Mouse (Mus musculus) kidney, adult 2 months (tissue): ENCODE results near the gene Armc9. TPM values are rescaled to one million over a fixed set of nuclear protein-coding genes. Genes with fewer than 3 reads are reported as not detected.
A peak's percentile ranks its signal among the peaks of the same experiment; 100 is the strongest.

Source experiments
- DNase-seq: peaks from one replicate; pipeline ENCODE4 v3.0.0; 2021
- H3K27ac ChIP-seq: fragments of 200-500 bp; 2 replicates; pipeline ENCODE4 v1.5.1; 2012; ENCODE audit warnings: low read depth, low read length, control low read depth, inconsistent platforms; ENCODE audit not compliant: insufficient read depth
- H3K27me3 ChIP-seq: fragments of 200-500 bp; replicated peaks from 2 replicates; pipeline ENCODE4 v1.6.1; 2012; ENCODE audit warnings: mild to moderate bottlenecking, moderate library complexity, low read length, inconsistent platforms; ENCODE audit not compliant: control insufficient read depth, insufficient read depth
- H3K36me3 ChIP-seq: fragments of 200-500 bp; 2 replicates; pipeline ENCODE4 v1.6.1; 2012; ENCODE audit warnings: mild to moderate bottlenecking, moderate library complexity, low read length, inconsistent platforms; ENCODE audit not compliant: control insufficient read depth, insufficient read depth
- H3K4me1 ChIP-seq: fragments of 200-500 bp; 2 replicates; pipeline ENCODE4 v1.6.1; 2011; ENCODE audit warnings: low read length; ENCODE audit not compliant: control insufficient read depth, insufficient read depth
- H3K4me3 ChIP-seq: fragments of 200-500 bp; 2 replicates; pipeline ENCODE4 v1.5.1; 2011; ENCODE audit warnings: mild to moderate bottlenecking, low read depth, low read length, control low read depth; ENCODE audit not compliant: insufficient read depth
- CTCF ChIP-seq: fragments of 200-500 bp; conservative IDR thresholded peaks from 2 replicates; pipeline ENCODE4 v1.5.1; 2011; ENCODE audit warnings: low read depth, mild to moderate bottlenecking, control low read depth, low read length, moderate library complexity, mixed read lengths; ENCODE audit not compliant: insufficient read depth, insufficient read length
- POLR2A ChIP-seq: fragments of 200-500 bp; IDR thresholded peaks from one replicate; pipeline ENCODE4 v1.6.1; 2011; ENCODE audit warnings: low read depth, low read length, control low read depth
- WGBS: fragments of 180-500 bp; shearing (Covaris S2); methylation state at CpG from one replicate; pipeline ENCODE4 v1.1.7; 2018; 5-methylcytosine and 5-hydroxymethylcytosine counted together
- polyA plus RNA-seq: library from polyadenylated mRNA; depleted of rRNA; stranded (reverse); fragments of >200 nt; gene quantifications from 2 replicates; pipeline ENCODE4 v1.2.3, GENCODE M21; 2012

Armc9 gene
- polyA plus RNA-seq, 1 experiment: 7.4 TPM

DNA sequence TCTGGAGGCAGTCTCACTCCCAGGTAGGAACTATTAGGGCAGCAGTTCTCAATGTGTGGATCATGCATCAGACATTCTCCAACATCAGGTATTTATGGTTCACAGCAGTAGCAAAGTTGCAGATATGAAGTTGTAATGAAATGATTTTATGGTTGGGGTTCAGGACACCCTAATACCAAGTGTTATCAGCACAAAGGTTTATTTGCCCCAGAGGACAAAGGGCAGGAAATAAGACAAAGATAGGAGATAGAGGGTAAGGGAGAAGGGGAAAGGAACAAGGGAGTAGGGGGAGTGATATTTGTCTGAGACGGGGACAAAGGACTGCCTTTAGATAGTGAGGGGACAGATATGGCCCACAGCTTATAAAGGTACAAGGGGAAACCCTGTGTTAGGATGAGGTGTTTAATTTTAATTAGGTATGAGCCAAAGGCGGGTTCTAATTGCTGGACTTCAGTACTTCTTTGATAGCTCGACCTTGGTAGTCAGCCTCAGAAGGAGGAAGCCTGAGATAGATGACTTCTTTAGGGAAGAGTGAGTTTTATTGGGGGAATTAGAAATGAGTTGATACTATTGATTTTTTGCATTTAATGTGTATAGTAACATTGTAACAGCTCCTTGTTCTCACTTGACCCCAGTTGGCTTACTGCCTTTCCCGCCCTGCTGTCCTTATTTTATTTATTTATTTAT lies 29.1 kb downstream of the Armc9 start:
- 80% methylated on average over 4 of the region's 4 CpGs for WGBS
- Histone ChIP-seq H3K4me3 (no peak overlapping the region), H3K27ac (no peak overlapping the region), H3K27me3 (no peaks in the 10 kb centered on the region), H3K4me1 (0 out of 2 replicates have a peak, but pooled peaks cover 3% of the 10 kb centered on the region), H3K36me3 (no peaks in the 10 kb centered on the region)
- no peak for DNase-seq
- TF ChIP-seq POLR2A (no peak), CTCF (no peak)

DNA sequence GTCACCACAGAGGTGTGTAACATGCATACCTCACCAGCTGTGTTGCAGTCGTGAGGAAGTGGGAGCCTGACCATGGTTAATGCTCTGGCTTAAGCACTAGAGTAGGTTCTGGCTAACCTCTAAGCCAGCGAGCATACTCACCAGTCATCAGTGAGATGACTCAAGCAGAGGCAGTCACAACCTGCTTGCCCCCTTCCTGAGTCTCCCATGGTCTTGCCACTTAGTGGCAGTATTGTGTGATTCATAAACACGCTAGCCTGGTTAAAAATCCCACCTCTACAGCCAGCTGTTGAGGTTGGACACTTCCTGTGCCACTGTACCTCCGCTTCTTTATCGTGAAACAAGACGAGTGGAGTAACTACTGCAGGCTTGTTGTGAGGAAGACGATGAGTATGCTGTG lies 32.2 kb downstream of the Armc9 start:
- no peak for TF ChIP-seq CTCF
- TF ChIP-seq POLR2A: no peak
- H3K4me3 ChIP-seq: no peak overlapping the region
- no peak for DNase-seq
- H3K27me3 ChIP-seq: no peaks in the 10 kb centered on the region
- 0 out of 2 replicates have a peak, but pooled peaks cover 3% of the 10 kb centered on the region for H3K4me1 ChIP-seq
- no peaks in the 10 kb centered on the region for H3K36me3 ChIP-seq
- no peak overlapping the region for H3K27ac ChIP-seq
- WGBS: 88% methylated on average over 7 of the region's 7 CpGs

DNA sequence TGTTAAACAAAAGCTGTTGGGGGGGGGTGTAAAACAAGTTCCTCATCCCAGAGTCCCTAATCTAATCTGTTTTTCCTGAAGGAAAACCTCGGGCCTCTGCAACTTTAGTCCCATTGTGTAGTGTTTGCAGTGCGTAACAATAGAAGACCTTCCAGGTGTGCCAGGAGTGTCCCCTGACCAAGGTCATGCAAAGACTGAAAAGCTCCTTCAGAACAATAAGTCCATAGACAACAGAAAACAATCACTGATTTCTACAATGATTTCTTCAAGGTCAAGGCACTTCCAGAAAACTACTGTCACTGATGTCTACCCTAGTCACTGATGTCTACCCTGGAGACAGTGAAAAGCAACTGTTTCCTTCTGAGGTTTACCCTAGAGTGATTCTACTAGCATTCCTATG lies 33.3 kb downstream of the Armc9 start:
- 55% methylated on average over 2 of the region's 2 CpGs for WGBS
- no peaks in the 10 kb centered on the region for H3K36me3 ChIP-seq
- 0 out of 2 replicates have a peak, but pooled peaks cover 3% of the 10 kb centered on the region for H3K4me1 ChIP-seq
- H3K27me3 ChIP-seq: no peaks in the 10 kb centered on the region
- no peak for DNase-seq
- no peak overlapping the region for H3K27ac ChIP-seq
- TF ChIP-seq CTCF (no peak), POLR2A (no peak)
- H3K4me3 ChIP-seq: no peak overlapping the region

DNA sequence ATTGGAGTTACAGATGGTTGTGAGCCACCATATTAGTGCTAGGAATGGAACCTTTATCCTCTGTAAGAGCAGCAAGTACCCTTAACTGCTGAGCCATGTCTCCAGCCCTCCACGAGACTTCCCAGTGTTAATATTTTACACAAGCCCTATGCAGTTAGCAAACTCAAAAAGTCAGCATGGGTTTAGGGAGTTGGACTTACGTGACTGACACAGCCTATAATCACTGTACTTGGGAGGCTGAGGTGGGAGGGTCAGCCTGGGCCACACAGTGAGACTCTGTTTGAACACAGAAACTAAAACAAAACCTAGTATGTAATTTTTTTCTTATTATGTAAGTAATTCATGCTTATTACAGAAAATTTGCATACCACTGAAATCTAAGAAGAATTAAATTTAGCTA lies 33.7 kb downstream of the Armc9 start:
- Histone ChIP-seq H3K27ac (no peak overlapping the region), H3K36me3 (no peaks in the 10 kb centered on the region), H3K27me3 (no peaks in the 10 kb centered on the region), H3K4me3 (no peak overlapping the region), H3K4me1 (0 out of 2 replicates have a peak, but pooled peaks cover 3% of the 10 kb centered on the region)
- TF ChIP-seq POLR2A: no peak
- TF ChIP-seq CTCF: no peak
- WGBS: 43% methylated on average over 2 of the region's 2 CpGs
- peak; percentile 48 for DNase-seq

DNA sequence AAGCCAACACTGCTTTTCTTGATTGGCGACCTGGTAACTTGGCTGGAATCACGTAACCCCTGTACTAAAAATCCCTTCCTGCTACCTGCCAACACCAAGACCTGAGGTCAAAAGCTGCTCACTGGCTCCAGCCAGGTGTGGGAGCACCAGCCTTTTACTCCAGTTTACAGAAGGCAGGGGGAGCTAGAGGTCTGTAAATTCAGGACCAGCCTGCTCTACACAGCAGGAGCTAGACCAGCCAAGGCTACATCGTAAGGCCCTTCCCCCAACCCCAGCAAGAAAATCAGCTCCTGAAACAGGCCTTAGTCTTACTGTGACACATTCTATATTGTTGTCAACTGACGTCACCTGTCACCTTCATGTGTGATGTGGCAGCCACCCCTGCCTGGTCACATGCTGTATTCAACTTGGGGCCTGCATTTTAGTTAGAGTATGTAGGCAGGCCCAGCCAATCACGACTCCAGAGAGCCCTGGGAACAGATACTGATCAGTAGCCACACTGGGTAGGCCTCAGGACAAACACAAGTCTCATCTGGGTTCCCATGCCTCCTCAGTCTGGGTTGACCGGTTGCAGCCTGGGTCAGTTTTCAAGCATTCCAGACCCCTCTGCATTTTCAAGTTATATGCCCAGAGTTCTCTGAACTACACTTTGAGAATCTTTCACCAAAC lies 34.6 kb downstream of the Armc9 start:
- no peaks in the 10 kb centered on the region for H3K36me3 ChIP-seq
- no peak overlapping the region for H3K27ac ChIP-seq
- H3K4me1 ChIP-seq: 0 out of 2 replicates have a peak, but pooled peaks cover 3% of the 10 kb centered on the region
- WGBS: 74% methylated on average over 6 of the region's 6 CpGs
- no peak overlapping the region for H3K4me3 ChIP-seq
- 0 out of 2 replicates have a peak, but pooled peaks have one; percentile 23 for TF ChIP-seq CTCF
- TF ChIP-seq POLR2A: no peak
- DNase-seq: no peak
- no peaks in the 10 kb centered on the region for H3K27me3 ChIP-seq

DNA sequence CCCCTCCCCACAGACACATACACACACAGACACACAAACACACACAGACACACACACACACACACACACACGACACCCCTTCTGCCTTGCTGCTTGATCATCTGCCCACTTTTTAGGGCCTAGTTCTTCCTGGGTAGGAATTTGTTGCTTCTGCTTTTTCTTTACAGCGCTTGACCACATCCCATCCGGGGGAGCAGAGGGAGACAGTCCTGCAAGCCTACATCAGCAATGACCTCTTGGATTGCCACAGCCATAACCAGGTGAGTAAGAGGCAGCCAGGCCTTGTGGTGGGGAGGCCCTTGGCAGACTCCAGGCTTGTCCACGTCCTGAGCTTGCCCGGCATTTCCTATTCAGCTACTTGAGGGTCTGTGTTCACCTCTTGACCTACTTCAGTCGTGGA lies 36.3 kb downstream of the Armc9 start:
- DNase-seq: no peak
- H3K27me3 ChIP-seq: no peaks in the 10 kb centered on the region
- H3K27ac ChIP-seq: no peak overlapping the region
- no peaks in the 10 kb centered on the region for H3K36me3 ChIP-seq
- 0 out of 2 replicates have a peak, but pooled peaks cover 3% of the 10 kb centered on the region for H3K4me1 ChIP-seq
- TF ChIP-seq POLR2A: no peak
- TF ChIP-seq CTCF: no peak
- 83% methylated on average over 6 of the region's 6 CpGs for WGBS
- no peak overlapping the region for H3K4me3 ChIP-seq

DNA sequence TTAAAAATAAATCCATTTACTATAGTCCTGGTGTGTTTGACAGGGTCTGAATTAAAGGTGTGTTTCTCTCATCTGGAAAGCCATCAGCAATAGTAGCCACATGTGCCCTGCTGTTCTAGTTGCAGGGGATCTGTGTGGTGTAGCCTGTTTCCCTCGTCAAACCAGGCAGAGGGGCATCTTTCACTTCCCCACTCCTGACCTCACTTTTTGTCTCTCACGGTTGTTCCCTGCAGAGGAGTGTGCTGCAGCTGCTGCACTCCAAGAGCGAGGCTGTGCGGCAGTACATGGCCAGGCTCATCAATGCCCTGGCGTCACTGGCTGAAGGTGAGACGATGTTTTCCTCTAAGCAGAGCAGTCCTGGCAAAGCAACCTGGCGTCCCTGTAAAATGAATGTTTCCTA lies 39.5 kb downstream of the Armc9 start:
- Histone ChIP-seq H3K36me3 (no peaks in the 10 kb centered on the region), H3K27me3 (no peaks in the 10 kb centered on the region), H3K27ac (no peak overlapping the region), H3K4me3 (no peak overlapping the region), H3K4me1 (no peaks in the 10 kb centered on the region)
- DNase-seq: no peak
- 82% methylated on average over 7 of the region's 7 CpGs for WGBS
- TF ChIP-seq CTCF (no peak), POLR2A (no peak)
